Mouse (Mus musculus) T-cell, adult 66 days (primary cell): Measurements from ENCODE around the gene Olfr1432. TPM values are rescaled to one million over a fixed set of nuclear protein-coding genes. Genes with fewer than 3 reads are reported as not detected.

Experiments used
- total RNA-seq, 2 experiments: library from RNA; stranded (reverse); gene quantifications; 3 replicates in 1 of 2; 4 replicates in 1 of 2; pipeline ENCODE4 v1.2.4; 2023

Olfr1432 gene
- not detected for total RNA-seq

DNA sequence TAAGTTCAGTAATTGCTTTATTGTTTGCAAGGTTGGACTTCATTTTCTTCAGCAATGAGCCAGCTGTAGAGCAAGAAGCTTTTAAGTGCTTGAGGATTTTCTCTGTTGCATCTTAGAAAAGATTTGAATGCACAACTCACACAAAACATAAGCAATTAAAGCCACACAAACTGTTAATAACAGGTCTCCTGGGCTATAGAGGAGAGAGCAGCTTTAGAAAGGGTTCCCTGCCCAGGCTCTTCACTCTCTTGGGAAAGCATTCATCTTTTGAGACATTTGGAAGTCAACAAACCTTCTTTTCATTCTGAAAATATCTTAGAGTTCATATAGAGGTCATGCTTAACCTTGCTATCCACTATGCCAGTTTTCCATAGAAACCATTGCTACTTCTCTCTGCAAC is at the start of gene Olfr1432:
Gene Olfr1432, minus strand, starts transcription at position 101 of the 400 bp plus-strand sequence.

DNA sequence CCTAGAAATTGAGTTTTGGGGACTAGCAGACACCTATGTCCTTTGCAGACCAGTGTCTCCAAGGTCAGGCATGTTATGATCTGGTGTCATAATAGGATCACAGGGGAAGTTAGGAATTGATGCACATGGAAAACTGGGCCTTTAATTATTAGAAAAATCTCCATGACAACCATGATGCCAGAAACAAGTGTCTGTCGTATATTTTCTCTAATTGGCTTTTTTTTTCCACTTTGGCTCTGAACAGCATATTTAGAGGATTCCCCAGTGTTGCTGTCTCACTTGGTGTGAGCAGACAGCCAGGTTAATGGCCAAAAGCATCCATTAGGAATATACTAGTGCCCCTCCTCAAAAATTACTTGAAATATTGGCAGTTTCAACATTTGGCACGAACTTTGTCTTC is 47.2 kb upstream of the Olfr1432 start, which contains the start of gene Olfr1434:
Gene Olfr1434, plus strand, starts transcription at position 301 of the 400 bp plus-strand sequence.

GRCm38 (mm10) chr19:12260732-12261131 is 28.3 kb upstream of the Olfr1432 start, which contains the start of gene Olfr235:
Gene Olfr235 (plus strand): TSS chr19:12261032.

DNA sequence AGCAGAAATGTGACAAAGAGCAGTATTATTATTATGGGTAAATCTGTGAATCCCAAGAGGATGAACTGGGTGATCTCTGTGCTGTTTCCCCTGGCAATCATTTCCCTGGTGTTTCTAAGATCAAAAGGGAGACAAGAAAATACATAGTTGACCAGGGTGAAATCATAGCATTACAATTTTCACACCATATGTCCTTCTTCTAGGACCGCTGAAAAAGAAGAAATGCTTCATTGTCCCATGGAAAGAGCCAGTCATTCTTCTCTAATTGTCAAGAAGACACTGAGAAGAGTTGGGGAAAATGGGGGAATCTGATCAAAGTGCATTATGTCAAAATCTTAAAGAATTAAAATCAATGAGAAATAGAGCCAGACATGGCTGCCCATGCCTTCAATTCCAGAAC is 9.2 kb upstream of the Olfr1432 start, which contains the start of gene Olfr262:
Gene Olfr262, minus strand, starts transcription at position 101 of the 400 bp plus-strand sequence.

GRCm38 (mm10) chr19:12200334-12200733 is 32.1 kb downstream of the Olfr1432 start, which contains the start of gene Olfr1431:
Gene Olfr1431 (plus strand): TSS chr19:12200634.

Other genes with a start within 250 kb of the Olfr1432 start
- gene Olfr1423, start 191.3 kb downstream of the Olfr1432 start, total RNA-seq = not detected
- not detected for gene Olfr1424, start 169.9 kb downstream of the Olfr1432 start, total RNA-seq
- gene Olfr1425, start 154.9 kb downstream of the Olfr1432 start, total RNA-seq = not detected
- not detected for gene Olfr1426, start 140.6 kb downstream of the Olfr1432 start, total RNA-seq
- not detected for gene Olfr1427, start 129.3 kb downstream of the Olfr1432 start, total RNA-seq
- not detected for gene Olfr1428, start 116.7 kb downstream of the Olfr1432 start, total RNA-seq
- gene Olfr76, start 109.4 kb downstream of the Olfr1432 start, total RNA-seq = not detected
- gene Olfr1555-ps1, start 62.5 kb downstream of the Olfr1432 start, total RNA-seq = not detected
- not detected for gene Olfr1431, start 32.0 kb downstream of the Olfr1432 start, total RNA-seq
- not detected for gene Olfr262, start 9.1 kb upstream of the Olfr1432 start, total RNA-seq
- gene Olfr235, start 28.4 kb upstream of the Olfr1432 start, total RNA-seq = not detected
- gene Olfr1434, start 47.3 kb upstream of the Olfr1432 start, total RNA-seq = not detected
- gene Olfr1436, start 66.5 kb upstream of the Olfr1432 start, total RNA-seq = not detected
- not detected for gene Olfr1437, start 92.5 kb upstream of the Olfr1432 start, total RNA-seq
- gene Olfr1438-ps1, start 103.3 kb upstream of the Olfr1432 start, total RNA-seq = not detected
- gene Olfr1440, start 154.7 kb upstream of the Olfr1432 start, total RNA-seq = not detected
- gene Olfr1441, start 184.8 kb upstream of the Olfr1432 start, total RNA-seq = not detected
- not detected for gene Pfpl, start 195.3 kb upstream of the Olfr1432 start, total RNA-seq
- 10 to 100 TPM in 1 of 2 experiments, 1 to 10 TPM in 1; 8.7 to 17.2 TPM for gene Mpeg1, start 228.2 kb upstream of the Olfr1432 start, total RNA-seq